Mouse (Mus musculus): ENCODE data around the gene Dennd2c.
"Not testable (repeated sequence)": the region's sequence is repeated elsewhere in the genome, so short reads cannot be mapped to it uniquely, and the experiment has no call there.

DNA sequence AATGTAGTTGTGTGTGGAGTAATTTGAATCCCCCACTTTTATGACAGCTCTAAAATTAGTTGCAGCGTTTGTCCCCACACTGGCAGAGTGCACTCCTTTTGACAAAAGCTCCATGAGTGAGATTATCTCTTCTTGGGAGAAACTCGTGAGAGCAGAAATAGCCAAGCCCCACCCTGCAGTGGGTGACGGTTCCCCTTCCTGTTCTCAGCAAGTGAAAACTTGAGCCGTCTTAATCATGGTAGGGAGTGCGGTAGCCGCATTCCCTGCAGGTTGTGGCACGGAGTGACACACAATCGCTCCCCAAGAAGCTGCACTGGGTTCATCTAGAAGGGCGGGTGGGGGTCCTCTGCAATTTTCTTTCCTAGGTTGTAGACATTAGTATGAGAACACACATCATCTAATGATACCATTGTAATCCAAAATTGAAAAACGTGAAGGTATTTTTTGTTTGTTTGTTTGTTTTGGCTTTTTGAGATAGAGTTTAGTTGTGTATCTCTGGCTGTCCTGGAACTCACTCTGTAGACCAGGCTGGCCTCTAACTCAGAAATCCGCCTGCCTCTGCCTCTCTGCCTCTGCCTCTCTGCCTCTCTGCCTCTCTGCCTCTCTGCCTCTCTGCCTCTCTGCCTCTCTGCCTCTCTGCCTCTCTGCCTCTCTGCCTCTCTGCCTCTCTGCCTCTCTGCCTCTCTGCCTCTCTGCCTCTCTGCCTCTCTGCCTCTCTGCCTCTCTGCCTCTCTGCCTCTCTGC lies 37.9 kb downstream of the Dennd2c start:
- TF ChIP-seq CTCF (IDR thresholded peaks at IDR 0.05; ENCODE audit: low read depth, low read length); POLR2A (IDR thresholded peaks at IDR 0.05; ENCODE audit: extremely low read depth, insufficient read depth, low read length): not testable (repeated sequence)

All from liver, adult 2 months (tissue).